Mouse (Mus musculus) heart, embryonic 14.5 days (tissue): ENCODE results near the gene Gm10720. TPM values are rescaled to one million over a fixed set of nuclear protein-coding genes. Genes with fewer than 3 reads are reported as not detected.
"Not testable (repeated sequence)": the region's sequence is repeated elsewhere in the genome, so short reads cannot be mapped to it uniquely, and the experiment has no call there.

ENCODE experiments used
- ATAC-seq: fragments of 200-750 bp; cut with Nextera tagmentation; 2 replicates; pipeline ENCODE4 v1.8.0; 2017; ENCODE audit warnings: low read depth, moderate TSS enrichment; ENCODE audit not compliant: insufficient number of reproducible peaks, insufficient read depth, low FRiP score
- H3K27ac ChIP-seq, 2 experiments: fragments of 200-500 bp in 1 of 2; fragments of 300-500 bp in 1 of 2; sonication (generic) in 1 of 2; replicated peaks in 1 of 2; 2 replicates each; pipeline ENCODE4 v1.5.1; 2012 to 2014; ENCODE audit warnings: low read depth in 2 of 2, low read length in 2 of 2, control low read depth in 1 of 2, mild to moderate bottlenecking in 1 of 2, mixed read lengths in 1 of 2; ENCODE audit not compliant: control insufficient read depth in 1 of 2, insufficient read depth in 1 of 2
- H3K27me3 ChIP-seq: fragments of 300-500 bp; sonication (generic); 2 replicates; pipeline ENCODE4 v1.6.1; 2014; ENCODE audit warnings: mild to moderate bottlenecking, low read length, control low read depth; ENCODE audit not compliant: control insufficient read depth, insufficient read depth
- H3K36me3 ChIP-seq: fragments of 300-500 bp; sonication (generic); 2 replicates; pipeline ENCODE4 v1.6.1; 2014; ENCODE audit warnings: mild to moderate bottlenecking, control low read depth, low read length, mixed read lengths; ENCODE audit not compliant: control insufficient read depth, insufficient read depth
- H3K4me1 ChIP-seq, 2 experiments: fragments of 200-500 bp in 1 of 2; fragments of 300-500 bp in 1 of 2; sonication (generic) in 1 of 2; 2 replicates each; pipeline ENCODE4 v1.6.1; 2012 to 2014; ENCODE audit warnings: low read length in 2 of 2, control low read depth in 1 of 2, mixed read lengths in 1 of 2; ENCODE audit not compliant: control insufficient read depth in 2 of 2, insufficient read depth in 2 of 2
- H3K4me2 ChIP-seq: fragments of 300-500 bp; sonication (generic); 2 replicates; pipeline ENCODE4 v1.6.1; 2014; ENCODE audit warnings: mild to moderate bottlenecking, low read length
- H3K4me3 ChIP-seq, 2 experiments: fragments of 200-500 bp in 1 of 2; fragments of 300-500 bp in 1 of 2; sonication (generic) in 1 of 2; 2 replicates each; pipeline ENCODE4 v1.5.1; 2012 to 2014; ENCODE audit warnings: low read length in 2 of 2, mild to moderate bottlenecking in 2 of 2, control low read depth in 1 of 2, low read depth in 1 of 2, moderate library complexity in 1 of 2; ENCODE audit not compliant: control insufficient read depth in 1 of 2, insufficient read depth in 1 of 2
- H3K9ac ChIP-seq: fragments of 300-500 bp; sonication (generic); 2 replicates; pipeline ENCODE4 v1.6.1; 2014; ENCODE audit warnings: mild to moderate bottlenecking, low read length
- H3K9me3 ChIP-seq: fragments of 300-500 bp; sonication (generic); 2 replicates; pipeline ENCODE4 v1.6.1; 2016; ENCODE audit warnings: low read length, control low read depth; ENCODE audit not compliant: control insufficient read depth
- WGBS: fragments of 180-500 bp; shearing (Covaris S2); extraction: QIAGEN DNeasy Blood & Tissue Kit; methylation state at CpG from one replicate; pipeline ENCODE4 v1.1.7; 2014; 5-methylcytosine and 5-hydroxymethylcytosine counted together
- polyA plus RNA-seq: library from polyadenylated mRNA; unstranded; fragments of >200 nt; fragmentation: Nextera tagmentation; extraction: Ambion mirVana; gene quantifications from 2 replicates; pipeline ENCODE4 v1.2.1, GENCODE M21; 2014

Gene Gm10720
- polyA plus RNA-seq, 1 experiment from 2014 or later, result not detected

GRCm38 (mm10) chr9:3019835-3020727, 4.6 kb downstream of the Gm10720 start:
- not testable (repeated sequence) for H3K9ac ChIP-seq, H3K9me3 ChIP-seq, H3K4me2 ChIP-seq, H3K27me3 ChIP-seq, H3K36me3 ChIP-seq, H3K4me1 ChIP-seq, H3K4me3 ChIP-seq, H3K27ac ChIP-seq
- ATAC-seq, result peak; percentile 64; the same call in 1 of the 2 replicates
- 74% methylated on average over 11 of the region's 19 CpGs for WGBS

- ATAC-seq, H3K27me3 ChIP-seq, H3K36me3 ChIP-seq, H3K4me3 ChIP-seq, H3K9me3 ChIP-seq, H3K9ac ChIP-seq, H3K4me1 ChIP-seq, H3K27ac ChIP-seq, H3K4me2 ChIP-seq: not testable (repeated sequence)
- 67% methylated on average over 9 of the region's 13 CpGs for WGBS
These were observed 7.0 kb downstream of the Gm10720 start for GRCm38 (mm10) chr9:3022316-3023008.

- 73% methylated on average over 9 of the region's 13 CpGs for WGBS
- ATAC-seq, result not testable (repeated sequence)
These were observed 8.0 kb downstream of the Gm10720 start, which contains the start of gene Gm10718 for GRCm38 (mm10) chr9:3023312-3023984. Gm10718 (plus strand) TSS chr9:3023547.

GRCm38 (mm10) chr9:3023985-3024648, 8.7 kb downstream of the Gm10720 start:
- 60% methylated on average over 15 of the region's 16 CpGs for WGBS
- not testable (repeated sequence) for H3K9me3 ChIP-seq, ATAC-seq, H3K27ac ChIP-seq, H3K4me3 ChIP-seq, H3K4me1 ChIP-seq, H3K27me3 ChIP-seq, H3K9ac ChIP-seq, H3K4me2 ChIP-seq, H3K36me3 ChIP-seq

More at GRCm38 (mm10) chr9:3023312-3023984, 8.0 kb downstream of the Gm10720 start, which contains the start of gene Gm10718:
- not testable (repeated sequence) for H3K36me3 ChIP-seq, H3K4me2 ChIP-seq, H3K9me3 ChIP-seq, H3K4me1 ChIP-seq, H3K27me3 ChIP-seq, H3K4me3 ChIP-seq, H3K27ac ChIP-seq, H3K9ac ChIP-seq

- not testable (repeated sequence) for H3K27ac ChIP-seq, H3K9ac ChIP-seq, H3K4me3 ChIP-seq, H3K9me3 ChIP-seq, H3K27me3 ChIP-seq, H3K4me2 ChIP-seq, ATAC-seq, H3K4me1 ChIP-seq, H3K36me3 ChIP-seq
- 65% methylated on average over 12 of the region's 12 CpGs for WGBS
These were observed 9.5 kb downstream of the Gm10720 start, which contains the start of gene Gm10717 for GRCm38 (mm10) chr9:3024912-3025467. Gm10717 (plus strand) TSS chr9:3025417.

- H3K4me2 ChIP-seq, H3K36me3 ChIP-seq, H3K9me3 ChIP-seq, H3K4me1 ChIP-seq, ATAC-seq, H3K4me3 ChIP-seq, H3K27me3 ChIP-seq, H3K9ac ChIP-seq, H3K27ac ChIP-seq: not testable (repeated sequence)
- WGBS, result 62% methylated on average over 4 of the region's 6 CpGs
These were observed 10.2 kb downstream of the Gm10720 start for GRCm38 (mm10) chr9:3025653-3026052.

GRCm38 (mm10) chr9:3026136-3026535, 10.7 kb downstream of the Gm10720 start:
- H3K27ac ChIP-seq, H3K36me3 ChIP-seq, H3K27me3 ChIP-seq, ATAC-seq, H3K4me2 ChIP-seq, H3K4me1 ChIP-seq, H3K9ac ChIP-seq, H3K4me3 ChIP-seq, H3K9me3 ChIP-seq: not testable (repeated sequence)
- WGBS, result 68% methylated on average over 5 of the region's 5 CpGs
